Mouse (Mus musculus): ENCODE results near the gene Mfsd11.

The Mfsd11 gene

DNA sequence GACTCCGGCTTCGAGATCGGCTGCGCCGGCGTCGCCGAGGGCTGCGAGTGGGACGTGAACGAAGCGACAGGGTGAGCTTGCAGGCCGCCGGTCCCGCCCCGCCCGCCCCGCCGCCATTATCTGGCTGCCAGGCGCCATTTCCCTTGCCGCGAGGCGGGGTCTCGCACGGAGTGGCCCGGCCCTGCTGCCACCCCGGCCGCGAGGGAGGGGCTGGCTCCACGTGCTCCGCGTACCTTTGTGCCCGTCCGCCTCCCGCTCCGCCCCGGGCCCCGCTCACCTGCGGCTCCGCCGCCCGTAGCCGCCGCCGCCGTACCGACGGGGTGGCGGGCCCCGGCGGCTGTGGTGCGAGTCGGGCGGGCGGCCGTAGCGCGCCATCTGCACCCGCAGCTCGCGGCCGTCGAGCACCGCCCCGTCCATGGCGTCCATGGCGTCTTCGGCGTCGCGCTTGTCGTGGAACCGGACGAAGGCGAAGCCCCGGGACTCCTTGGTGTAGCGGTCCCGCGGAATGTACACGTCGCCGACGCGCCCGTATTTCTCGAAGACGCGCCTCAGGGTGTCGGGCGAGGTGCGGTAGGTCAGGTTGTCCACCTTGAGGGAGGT, at the start of gene Mfsd11:
Gene Mfsd11, plus strand, starts transcription at position 150 of the 600 bp plus-strand sequence.
- DNase-seq: peak; percentile 88 to 93

DNA sequence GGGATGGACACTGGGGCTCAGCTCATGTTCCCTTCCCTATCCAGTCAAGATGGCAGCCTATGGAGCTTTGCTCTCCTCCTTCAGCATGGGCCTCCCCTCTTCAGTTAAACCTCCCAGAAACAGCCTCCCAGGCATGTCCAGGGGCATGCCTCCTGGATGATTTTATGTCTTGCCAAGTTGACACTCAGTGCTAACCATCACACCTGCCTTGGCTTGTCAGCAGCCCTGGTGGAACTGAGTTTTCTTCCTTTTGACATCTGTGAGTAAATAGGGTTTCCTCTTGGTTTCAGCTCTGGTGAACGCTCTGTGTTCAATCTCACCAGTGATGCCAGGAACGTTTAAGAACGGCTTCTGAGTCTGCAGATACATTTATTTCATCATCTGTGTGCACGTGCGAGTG, 49.5 kb upstream of the Mfsd11 start:
- no peak for DNase-seq

DNA sequence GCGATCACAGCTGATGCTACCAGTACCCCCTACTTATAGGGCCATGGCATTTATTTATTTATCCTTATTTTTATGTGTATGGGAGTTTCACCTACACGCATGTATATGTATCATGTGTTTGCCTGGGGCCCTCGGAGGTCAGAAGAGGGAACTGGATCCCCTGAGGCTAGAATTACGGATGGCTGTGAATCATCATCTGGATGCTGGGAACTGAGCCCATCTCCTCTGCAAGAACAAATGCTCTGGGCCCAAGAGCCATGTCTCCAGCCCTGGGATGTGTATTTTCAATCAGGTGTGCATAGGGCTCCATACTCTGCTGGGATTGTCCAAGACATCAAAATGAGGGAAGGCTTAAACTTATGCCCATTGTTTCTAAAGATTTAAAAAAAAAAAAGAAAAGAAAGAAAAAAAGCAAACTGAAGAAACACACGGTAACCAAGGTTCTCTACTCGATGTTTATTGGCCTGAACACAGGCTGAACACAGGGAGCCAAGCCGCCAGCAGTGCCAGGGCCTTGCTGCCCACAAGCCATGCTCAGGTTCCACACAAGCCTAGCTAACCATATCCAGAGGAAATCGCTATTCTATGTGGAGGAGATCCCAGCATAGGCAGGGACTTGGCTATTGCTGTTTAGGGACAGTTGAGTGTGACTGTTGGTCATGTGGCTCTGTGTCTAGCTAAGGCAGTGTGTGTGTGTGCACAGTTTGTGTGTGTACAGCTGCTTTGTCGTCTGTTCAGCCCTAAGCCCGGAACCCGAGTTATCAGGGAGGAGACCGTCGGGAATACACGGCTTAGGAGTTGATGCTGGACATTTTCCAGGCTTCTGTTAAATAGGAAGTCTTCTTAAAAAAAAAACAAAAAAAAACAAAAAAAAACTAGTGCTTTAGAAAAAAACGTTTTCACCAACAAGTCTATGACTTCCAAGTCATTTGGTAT, 45.8 kb upstream of the Mfsd11 start:
- DNase-seq: peak in 1 of 2 experiments; percentile 33

DNA sequence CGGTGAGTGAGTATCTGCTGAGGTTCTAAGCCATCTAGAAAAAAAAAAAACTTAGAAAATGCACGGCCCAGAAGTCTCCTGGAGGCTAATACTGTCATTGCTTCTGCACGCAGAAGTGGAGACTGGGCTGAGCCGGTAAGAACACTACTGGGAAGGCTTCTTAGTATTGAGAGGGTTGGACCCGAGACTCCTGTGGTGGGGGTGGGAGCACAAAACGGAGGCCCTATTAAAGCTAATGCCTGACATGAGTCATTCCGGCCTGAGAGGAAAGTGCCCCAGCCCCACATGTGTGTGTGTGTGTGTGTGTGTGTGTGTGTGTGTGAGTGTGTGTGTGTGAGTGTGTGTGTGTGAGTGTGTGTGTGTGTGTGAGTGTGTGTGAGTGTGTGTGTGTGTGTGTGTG, 45.1 kb upstream of the Mfsd11 start:
- DNase-seq: peak in 1 of 2 experiments; percentile 26

DNA sequence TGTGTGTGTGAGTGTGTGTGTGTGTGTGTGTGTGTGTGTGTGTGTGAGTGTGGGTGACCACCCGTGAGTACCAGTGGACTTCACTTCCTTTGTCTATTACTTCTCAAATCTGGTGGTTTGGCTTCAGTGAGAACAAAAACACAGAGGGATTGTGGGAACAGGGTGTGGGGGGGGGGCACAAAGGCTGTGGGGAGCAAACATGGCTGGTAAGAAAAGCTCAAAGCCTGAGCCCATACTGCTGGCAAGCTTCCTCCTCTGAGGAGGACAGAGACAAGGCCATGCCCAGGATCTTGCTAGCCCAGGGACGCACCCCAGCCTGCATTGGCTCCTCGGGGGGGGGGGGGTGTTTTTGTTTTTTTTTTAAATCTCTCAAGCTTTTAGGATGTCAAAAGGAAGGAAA, 44.7 kb upstream of the Mfsd11 start:
- DNase-seq: no peak

DNA sequence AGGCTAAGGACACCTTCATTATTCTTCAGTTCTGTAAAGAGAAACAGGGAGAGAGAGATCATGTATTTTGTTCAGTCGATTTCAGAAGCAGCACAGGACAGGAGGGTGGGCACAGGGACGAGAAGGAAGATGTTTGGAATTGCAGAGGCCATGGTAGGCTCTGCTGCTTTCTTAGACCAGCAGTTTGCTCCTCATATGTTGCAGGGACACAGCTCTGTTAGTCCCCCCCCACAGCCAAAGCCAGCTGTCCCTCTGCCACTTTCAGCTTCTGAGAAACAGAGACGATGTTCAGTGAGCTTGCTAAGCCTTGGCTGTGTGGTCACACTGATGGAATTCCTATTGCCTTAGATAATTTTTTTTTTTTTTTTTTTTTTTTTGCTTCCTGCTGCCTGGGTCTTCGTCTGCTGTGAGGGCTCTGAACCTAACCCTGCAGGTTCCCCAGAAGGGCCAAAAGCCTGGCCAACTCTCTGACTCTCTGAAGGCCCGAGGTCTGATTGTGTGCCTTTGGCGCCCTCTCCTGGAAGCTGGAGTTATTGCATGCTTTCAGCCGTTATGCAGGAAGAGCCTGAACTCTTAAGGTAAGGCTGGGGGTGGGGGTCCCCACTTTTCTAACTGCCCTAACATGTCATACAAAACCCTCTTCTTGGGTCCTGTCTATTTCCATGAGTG, 44.2 kb upstream of the Mfsd11 start:
- DNase-seq: peak; percentile 87 to 89

DNA sequence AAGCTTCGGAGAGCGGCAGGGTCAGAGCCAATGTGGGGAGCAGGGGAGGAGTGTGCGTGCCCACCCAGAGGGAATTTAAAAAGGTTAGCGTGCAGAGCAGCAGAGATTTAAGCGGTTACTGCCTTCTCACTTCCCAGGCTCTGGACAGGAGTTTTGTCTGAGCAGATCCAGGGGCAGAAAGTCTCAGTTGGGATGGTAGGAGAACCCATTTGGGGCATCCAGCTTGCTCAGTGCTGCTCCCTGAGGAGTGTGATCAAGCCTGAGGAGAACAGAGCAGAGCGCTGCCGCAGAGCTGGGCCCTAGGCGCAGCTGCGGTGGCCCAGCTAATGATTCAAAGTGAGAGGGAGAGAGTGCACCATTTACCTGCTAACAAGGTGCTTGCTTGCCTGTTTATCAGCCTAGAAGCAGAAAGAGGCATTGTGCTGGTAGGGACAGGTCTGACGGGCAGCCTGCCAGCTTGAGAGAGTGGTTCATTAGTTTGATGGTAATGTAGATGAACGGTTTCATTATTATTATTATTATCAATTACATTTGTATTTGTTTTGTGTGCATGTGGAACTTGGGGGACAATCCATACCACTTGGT, 43.3 kb upstream of the Mfsd11 start:
- DNase-seq: no peak

DNA sequence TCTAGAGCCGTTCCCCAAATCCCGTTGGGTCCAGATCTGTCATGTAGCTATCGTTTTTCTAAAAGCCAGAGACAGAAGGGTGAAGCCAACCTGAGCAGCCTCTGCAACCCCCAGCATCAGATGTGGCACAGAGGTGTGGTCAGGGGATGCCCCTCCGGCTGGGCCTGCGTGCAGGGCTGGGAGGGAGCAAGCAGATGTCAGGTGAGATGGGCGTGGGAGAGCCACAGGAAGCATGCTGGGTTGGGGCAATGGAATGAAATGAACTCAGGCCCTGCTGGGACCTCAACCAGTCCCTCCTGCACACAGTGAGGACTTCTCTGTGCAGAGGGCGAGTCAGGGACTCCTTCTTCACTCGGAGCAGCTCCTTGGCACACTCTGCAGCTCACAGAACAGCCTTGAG, 42.7 kb upstream of the Mfsd11 start:
- no peak for DNase-seq

DNA sequence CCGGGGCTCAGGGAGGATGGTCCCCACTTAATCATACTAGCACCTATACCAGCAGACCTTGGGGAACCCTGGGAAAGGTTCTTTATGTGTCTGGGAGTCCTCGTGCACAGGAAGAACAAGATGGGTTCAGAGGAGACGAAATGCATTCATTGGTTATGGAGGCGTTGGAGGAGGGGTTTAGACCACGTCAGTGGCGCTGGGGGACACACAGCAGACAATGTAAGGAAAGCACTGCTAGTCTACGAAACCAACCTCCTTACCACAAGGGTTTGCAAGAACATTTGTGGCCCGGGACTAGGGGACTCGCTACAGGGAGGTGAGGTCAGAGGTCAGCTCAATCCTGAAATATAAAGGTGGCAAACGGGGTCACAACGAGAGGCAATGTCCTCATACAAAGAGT, 41.7 kb upstream of the Mfsd11 start:
- no peak for DNase-seq

DNA sequence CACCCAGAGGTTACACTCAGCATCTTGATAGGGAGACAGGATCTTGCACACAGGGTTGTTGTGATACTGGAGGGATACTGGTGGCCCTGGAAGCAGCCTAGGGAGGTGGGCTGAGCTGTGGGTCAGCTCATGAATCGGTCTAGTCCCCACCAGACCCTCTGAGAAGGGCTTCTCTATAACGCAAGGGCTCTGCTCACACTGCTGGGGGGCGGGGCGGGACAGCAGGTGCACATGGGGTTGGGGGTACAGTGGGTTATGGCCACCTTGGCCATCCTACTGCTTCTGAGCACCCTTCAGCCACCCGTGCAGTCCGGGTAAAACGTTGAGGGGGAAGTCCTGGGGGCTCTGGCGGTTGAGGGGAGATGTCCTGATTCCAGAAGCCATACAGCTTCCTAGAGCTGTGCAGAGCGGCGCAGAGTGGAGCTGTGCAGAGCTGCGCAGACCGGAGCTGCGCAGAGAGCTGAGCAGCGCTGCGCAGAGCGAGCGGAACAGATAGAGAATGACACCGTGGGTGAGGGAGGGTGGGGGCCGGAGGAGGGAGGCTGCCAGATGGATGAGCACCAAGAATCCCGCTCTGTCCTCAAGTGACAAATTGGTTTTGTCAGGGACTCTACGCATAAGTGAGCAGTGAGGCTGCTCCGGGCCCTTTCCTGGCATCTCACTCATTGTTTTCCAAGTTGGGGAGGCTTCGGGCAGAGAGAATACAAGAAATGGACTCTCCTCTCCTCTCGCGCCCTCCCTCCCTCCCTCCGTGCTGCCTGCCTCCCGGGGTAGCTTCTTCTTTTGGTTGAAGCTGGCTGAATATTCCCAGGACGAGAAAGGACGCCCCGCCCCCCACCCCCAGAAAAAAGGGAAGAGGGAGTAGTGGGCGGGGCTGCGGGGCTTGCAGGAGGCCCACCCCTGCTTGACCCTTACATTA, 41.0 kb upstream of the Mfsd11 start:
- peak; percentile 78 to 88 for DNase-seq

DNA sequence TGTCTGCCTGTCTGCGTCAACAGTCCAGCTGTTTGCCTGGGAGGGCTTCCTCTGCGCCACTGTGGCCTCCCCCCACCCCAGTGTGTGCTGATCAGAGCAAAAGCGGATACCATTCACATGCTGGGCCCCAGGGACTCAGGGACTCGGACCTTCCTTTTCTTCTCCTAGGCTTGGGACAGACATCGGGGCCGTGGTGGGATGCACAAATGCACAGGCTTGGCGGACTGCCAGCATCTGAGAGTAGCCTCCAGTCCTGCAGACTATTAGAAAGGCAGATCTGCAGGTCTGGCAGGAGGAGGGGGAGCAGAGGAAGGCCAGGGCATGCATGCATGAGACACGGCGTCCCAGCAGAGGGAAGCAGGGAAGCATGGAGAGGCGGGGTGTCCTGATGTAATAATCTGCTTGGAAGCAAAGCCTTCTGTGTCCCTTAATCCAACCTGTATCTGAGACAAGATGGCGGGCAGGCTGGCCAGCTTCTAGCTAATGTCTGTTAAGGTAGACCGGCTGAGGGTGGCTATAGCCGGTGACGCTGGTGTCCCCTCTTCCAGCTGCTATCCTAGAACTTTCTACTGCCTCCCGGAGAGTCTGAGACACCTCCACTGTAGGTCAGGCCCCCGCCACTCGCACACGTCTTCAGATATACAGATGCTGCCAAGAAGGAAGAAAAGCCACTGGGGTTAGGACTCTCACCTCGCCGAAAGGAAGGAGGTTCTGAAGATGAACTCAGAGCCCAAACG, 39.3 kb upstream of the Mfsd11 start:
- peak; percentile 54 to 78 for DNase-seq

DNA sequence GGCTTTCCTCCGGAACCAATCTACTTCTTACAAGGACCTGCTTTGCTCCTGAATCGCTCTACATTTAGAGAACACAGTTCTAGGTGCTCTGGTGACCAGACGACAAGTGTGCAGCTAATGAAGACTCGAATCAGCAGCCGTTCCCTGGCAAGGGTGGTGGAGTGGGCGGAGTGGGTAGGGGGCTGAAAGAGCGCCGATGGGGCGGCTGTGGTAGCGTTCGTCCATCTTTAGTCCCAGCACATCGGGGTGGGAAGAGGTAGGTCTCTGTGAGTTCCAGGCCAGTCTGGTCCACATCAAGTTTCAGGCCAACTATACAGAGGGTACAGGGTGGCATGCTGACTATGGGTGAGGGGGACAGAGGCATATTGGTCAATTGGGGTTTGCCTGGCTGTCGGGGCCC, 38.6 kb upstream of the Mfsd11 start:
- DNase-seq: no peak

DNA sequence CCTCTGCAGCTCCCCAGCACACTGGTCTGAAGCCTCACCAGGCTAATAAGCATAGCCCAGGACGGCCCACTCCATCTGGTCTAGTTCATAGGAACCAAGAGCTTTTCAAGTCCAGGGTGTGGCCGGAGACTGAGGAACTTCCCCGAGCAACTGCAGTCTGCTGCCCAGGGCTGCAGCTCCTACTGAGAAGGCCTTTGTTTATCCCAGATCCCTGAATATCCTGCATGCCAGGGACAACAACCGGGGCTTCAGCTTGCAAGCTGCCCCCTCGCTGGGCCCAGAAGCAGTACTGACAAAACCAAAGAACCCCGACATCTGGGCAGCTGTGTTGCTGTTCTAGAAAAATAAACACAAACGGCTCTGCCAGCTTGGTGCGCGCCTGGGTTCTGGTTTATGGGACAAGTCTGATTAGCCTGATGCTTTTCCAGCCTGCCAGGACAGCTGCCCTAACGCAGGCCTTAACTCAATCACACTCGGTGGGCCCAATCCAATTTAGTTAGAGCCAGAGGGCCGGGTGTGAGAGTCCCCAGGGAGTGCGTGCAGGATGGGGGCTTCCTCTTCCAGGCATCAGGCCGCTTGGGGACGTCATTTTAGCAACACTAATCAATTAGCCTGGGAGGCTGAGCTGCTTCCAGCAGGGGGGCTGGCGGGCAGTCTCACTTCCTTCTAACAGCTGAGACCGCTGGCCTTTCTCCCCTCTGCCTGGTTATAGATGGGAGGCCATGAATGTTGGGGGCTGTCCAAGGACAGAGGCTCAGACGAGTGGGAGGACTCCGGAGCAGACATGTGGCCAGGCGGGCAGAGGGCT, 38.0 kb upstream of the Mfsd11 start:
- peak; percentile 82 to 93 for DNase-seq

DNA sequence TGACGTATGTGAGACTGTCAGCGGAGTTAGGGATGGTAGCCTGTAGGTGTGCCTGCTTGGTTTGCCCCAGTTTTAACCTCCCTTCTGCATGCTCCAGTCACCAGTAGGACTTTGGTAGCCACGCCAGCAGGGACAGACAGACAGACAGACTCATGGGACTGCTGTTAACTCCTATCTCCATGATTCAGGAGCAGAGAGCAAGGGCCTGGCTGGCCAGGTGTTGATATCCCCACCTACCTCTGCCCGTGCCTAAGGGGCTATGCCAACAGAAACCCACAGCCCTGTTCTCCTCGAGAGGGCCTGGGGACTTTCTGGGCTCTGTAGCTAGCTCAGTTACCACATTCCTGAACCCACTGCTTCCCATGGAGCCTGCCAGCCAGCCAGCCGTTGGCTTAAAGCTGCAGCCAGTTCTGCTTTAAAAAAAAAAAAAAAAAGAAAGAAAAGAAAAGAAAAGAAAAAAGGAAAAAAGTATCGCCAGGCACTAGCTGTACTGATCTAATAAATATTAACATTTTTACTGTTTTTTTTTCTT, 37.3 kb upstream of the Mfsd11 start:
- DNase-seq: peak in 1 of 2 experiments; percentile 65

DNA sequence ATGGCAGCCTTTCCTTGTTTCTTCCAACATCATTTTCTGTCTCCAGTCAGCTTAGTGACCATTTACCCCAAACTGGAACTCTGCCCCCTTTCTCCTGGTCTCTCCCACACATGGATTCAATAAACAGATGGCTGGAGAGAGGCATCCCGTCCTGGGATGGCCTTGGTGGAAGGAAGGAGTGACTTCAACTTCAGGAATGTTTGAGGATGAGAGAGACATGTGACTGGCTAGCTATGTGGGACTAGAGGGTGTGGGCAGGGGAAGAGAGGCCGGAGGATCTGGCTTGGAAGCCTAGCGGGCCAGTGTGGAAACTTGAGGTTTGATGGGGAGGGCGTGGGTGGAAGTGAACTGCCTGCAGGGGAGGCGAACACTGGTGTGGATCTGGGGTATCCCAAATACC, 35.5 kb upstream of the Mfsd11 start:
- peak; percentile 60 to 75 for DNase-seq

DNA sequence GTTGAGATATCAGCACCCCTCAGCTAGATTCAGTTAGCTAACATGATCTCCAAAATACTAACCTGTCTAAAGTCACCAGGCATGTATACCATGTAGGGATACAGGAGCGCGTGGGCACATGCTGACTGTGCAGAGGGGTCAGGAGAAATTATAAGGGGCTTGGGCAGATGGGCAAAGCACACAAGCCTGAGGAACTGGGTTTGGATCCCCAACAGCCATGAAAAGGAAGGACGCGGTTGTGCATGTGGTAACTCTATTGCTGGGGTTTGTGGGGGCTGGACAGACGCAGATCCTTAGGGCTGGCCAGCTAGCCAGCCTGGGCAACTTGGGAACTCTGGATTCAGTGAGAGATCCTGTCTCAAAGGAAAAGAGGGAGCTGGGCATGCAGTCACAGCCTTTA, 34.7 kb upstream of the Mfsd11 start:
- DNase-seq: no peak

DNA sequence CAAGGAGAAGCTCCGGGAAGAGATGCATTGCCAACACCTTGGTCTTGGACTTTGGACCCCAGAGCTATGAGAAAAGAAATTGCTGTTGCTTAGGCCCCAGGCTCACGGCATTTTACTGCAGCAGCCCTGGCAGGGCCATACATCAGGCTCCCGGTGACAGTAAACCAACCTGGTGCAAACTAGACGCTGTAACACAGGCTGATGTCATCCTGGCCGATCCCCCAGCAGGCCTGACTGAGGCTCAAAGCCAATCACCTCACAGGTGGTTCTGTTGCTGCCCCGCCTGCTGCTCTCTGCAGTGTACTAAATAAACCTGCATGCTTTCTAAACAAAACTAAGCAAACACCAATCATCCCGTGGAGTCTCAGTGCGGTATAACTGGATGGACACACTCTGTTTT, 33.5 kb upstream of the Mfsd11 start:
- no peak for DNase-seq

DNA sequence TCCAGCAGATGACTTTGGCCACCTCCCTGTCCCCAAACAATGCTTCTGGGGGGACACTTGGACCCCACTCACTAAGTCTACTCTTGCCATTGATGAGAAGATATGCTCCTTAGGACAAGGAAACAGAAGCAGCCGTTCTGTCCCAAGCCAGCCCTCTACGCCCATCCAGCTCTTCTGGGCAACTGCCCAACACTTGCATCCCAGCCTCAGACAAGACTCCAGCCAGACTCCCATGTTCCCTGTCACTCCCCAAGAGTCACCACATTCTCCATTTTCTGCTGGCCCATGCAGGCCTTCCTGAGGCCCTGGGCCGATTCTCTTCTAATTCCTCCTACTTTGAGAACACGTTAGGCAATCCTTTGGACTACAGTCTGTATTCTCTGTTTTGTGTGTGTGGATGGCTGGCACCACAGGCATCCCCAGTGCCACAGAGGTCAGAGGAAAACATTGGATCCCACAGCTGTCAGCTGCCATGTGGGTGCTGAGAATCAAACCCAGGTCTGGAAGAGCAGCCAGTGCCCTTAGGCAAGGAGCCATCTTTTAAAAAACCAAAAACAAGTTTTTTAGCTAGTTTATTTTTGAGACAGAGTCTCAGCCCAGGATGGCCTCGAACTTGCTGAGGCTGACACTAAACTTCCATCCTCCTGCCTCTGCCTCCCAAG, 32.2 kb upstream of the Mfsd11 start:
- DNase-seq: peak in 1 of 2 experiments; percentile 61

DNA sequence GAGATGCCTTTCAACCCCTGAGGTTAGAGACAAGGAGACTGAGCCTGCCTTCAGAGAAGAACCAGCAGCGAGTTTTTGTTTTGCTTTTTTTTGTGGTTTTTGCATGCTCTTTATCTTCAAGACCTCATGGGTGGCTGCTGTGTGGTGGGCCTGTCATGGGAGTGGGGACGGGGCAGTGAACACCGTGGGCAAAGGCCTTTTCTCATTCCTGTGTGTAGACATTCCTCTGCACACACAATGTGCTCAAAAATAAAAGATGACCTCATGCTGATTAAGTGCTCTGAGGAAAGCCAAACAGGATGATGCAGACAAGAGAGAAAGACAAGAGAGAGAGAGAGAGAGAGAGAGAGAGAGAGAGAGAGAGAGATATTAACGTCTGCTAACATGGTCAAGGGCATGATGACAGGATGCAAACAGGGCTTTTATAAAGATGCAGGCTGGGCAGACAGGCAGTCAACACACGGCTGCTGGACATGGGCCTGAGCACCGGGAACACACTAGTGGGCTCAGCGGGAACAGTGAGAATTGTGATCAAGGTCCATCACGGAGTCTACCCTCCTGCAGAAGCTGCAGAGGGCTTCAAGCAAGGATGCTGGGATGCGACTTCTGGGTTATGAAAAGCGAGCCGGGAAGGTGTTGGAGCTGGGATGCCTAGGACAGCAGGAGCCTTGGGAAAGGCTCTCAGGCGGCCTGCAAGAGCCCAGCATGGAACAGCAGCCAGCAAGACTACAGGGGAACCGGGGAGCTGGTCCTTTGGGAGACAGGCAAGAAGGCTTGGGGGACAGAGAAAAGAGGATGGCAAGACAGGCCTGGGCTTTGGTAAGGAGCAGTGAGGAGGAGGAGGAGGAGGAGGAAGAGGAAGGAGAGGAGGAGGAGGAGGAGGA, 30.9 kb upstream of the Mfsd11 start:
- no peak for DNase-seq

All from lung, postnatal 4 days (tissue).